Mouse (Mus musculus): Measurements from ENCODE around the gene Sptssa.

Sptssa gene

GRCm38 (mm10) chr12:54655292-54656038 lies 908 bp downstream of the Sptssa start:
- DNase-seq (ENCODE audit: low spot score) = peak; percentile 22

GRCm38 (mm10) chr12:54654741-54655140 lies 1.6 kb downstream of the Sptssa start:
- no peak for DNase-seq (ENCODE audit: low spot score)

GRCm38 (mm10) chr12:54654141-54654540 lies 2.2 kb downstream of the Sptssa start:
- DNase-seq (ENCODE audit: low spot score) = no peak

- DNase-seq (ENCODE audit: low spot score) = no peak
Observed at GRCm38 (mm10) chr12:54652346-54652745, 4.0 kb downstream of the Sptssa start.

- DNase-seq (ENCODE audit: low spot score) = no peak
Observed at GRCm38 (mm10) chr12:54651820-54652219, 4.6 kb downstream of the Sptssa start.

- no peak for DNase-seq (ENCODE audit: low spot score)
Observed at GRCm38 (mm10) chr12:54651158-54651557, 5.2 kb downstream of the Sptssa start.

GRCm38 (mm10) chr12:54644947-54645346 lies 11.4 kb downstream of the Sptssa start:
- DNase-seq (ENCODE audit: low spot score) = no peak

GRCm38 (mm10) chr12:54643320-54643892 lies 13.0 kb downstream of the Sptssa start:
- no peak for DNase-seq (ENCODE audit: low spot score)

- no peak for DNase-seq (ENCODE audit: low spot score)
Observed at GRCm38 (mm10) chr12:54641374-54641773, 15.0 kb downstream of the Sptssa start.

GRCm38 (mm10) chr12:54640259-54640658 lies 16.1 kb downstream of the Sptssa start:
- DNase-seq (ENCODE audit: low spot score) = no peak

- no peak for DNase-seq (ENCODE audit: low spot score)
Observed at GRCm38 (mm10) chr12:54637033-54637432, 19.3 kb downstream of the Sptssa start.

- DNase-seq (ENCODE audit: low spot score) = no peak
Observed at GRCm38 (mm10) chr12:54632141-54632540, 24.2 kb downstream of the Sptssa start.

- DNase-seq (ENCODE audit: low spot score) = no peak
Observed at GRCm38 (mm10) chr12:54621942-54622341, 34.4 kb downstream of the Sptssa start.

GRCm38 (mm10) chr12:54620042-54620705 lies 36.2 kb downstream of the Sptssa start:
- DNase-seq (ENCODE audit: low spot score) = no peak

GRCm38 (mm10) chr12:54608988-54609387 lies 47.4 kb downstream of the Sptssa start:
- no peak for DNase-seq (ENCODE audit: low spot score)

- DNase-seq (ENCODE audit: low spot score) = no peak
Observed at GRCm38 (mm10) chr12:54605203-54605602, 51.2 kb downstream of the Sptssa start.

GRCm38 (mm10) chr12:54603542-54604167 lies 52.7 kb downstream of the Sptssa start:
- DNase-seq (ENCODE audit: low spot score) = no peak

- DNase-seq (ENCODE audit: low spot score) = no peak
Observed at GRCm38 (mm10) chr12:54600482-54600881, 55.9 kb downstream of the Sptssa start.

GRCm38 (mm10) chr12:54598358-54598757 lies 58.0 kb downstream of the Sptssa start:
- no peak for DNase-seq (ENCODE audit: low spot score)

- no peak for DNase-seq (ENCODE audit: low spot score)
Observed at GRCm38 (mm10) chr12:54596715-54597114, 59.7 kb downstream of the Sptssa start.
